Mouse (Mus musculus) cerebellum, adult 8-10 months (tissue): Measurements from ENCODE around the gene Atg7.
"Not testable (repeated sequence)": the region's sequence is repeated elsewhere in the genome, so short reads cannot be mapped to it uniquely, and the experiment has no call there.

Experiments
- DNase-seq: peaks from one replicate; pipeline ENCODE4 v3.0.0; 2022

Atg7 gene

GRCm38 (mm10) chr6:114886504-114887361 is 243.8 kb downstream of the Atg7 start:
- no peak for DNase-seq

- DNase-seq, result peak; percentile 32
Observed at GRCm38 (mm10) chr6:114888922-114889321, 246.0 kb downstream of the Atg7 start.

- not testable (repeated sequence) for DNase-seq
Observed at GRCm38 (mm10) chr6:114889971-114890370, 247.1 kb downstream of the Atg7 start.

GRCm38 (mm10) chr6:114890411-114891115 is 247.7 kb downstream of the Atg7 start:
- peak; percentile 80 for DNase-seq

- no peak for DNase-seq
Observed at GRCm38 (mm10) chr6:114891272-114891671, 248.4 kb downstream of the Atg7 start.

GRCm38 (mm10) chr6:114891771-114892170 is 248.9 kb downstream of the Atg7 start:
- DNase-seq, result no peak

- no peak for DNase-seq
Observed at GRCm38 (mm10) chr6:114892363-114892762, 249.5 kb downstream of the Atg7 start.

GRCm38 (mm10) chr6:114893427-114894209 is 250.7 kb downstream of the Atg7 start:
- no peak for DNase-seq

- DNase-seq, result no peak
Observed at GRCm38 (mm10) chr6:114894548-114895106, 251.7 kb downstream of the Atg7 start.

GRCm38 (mm10) chr6:114895191-114895590 is 252.3 kb downstream of the Atg7 start:
- DNase-seq, result no peak

GRCm38 (mm10) chr6:114896281-114896680 is 253.4 kb downstream of the Atg7 start:
- no peak for DNase-seq

- DNase-seq, result no peak
Observed at GRCm38 (mm10) chr6:114898949-114899348, 256.1 kb downstream of the Atg7 start.

GRCm38 (mm10) chr6:114899652-114900051 is 256.8 kb downstream of the Atg7 start:
- DNase-seq, result no peak

- DNase-seq, result no peak
Observed at GRCm38 (mm10) chr6:114900194-114900593, 257.3 kb downstream of the Atg7 start.

- no peak for DNase-seq
Observed at GRCm38 (mm10) chr6:114901321-114901824, 258.5 kb downstream of the Atg7 start.

- no peak for DNase-seq
Observed at GRCm38 (mm10) chr6:114901921-114902320, 259.0 kb downstream of the Atg7 start.

- no peak for DNase-seq
Observed at GRCm38 (mm10) chr6:114904233-114904632, 261.3 kb downstream of the Atg7 start.

- DNase-seq, result no peak
Observed at GRCm38 (mm10) chr6:114904818-114905217, 261.9 kb downstream of the Atg7 start.

- DNase-seq, result no peak
Observed at GRCm38 (mm10) chr6:114905253-114906028, 262.5 kb downstream of the Atg7 start.

- DNase-seq, result no peak
Observed at GRCm38 (mm10) chr6:114906209-114906608, 263.3 kb downstream of the Atg7 start.

- DNase-seq, result no peak
Observed at GRCm38 (mm10) chr6:114907459-114907858, 264.6 kb downstream of the Atg7 start.

GRCm38 (mm10) chr6:114909801-114910200 is 266.9 kb downstream of the Atg7 start:
- DNase-seq, result no peak
